Mouse (Mus musculus): ENCODE data around the gene Actn3.

The Actn3 gene

GRCm38 (mm10) chr19:4877785-4878184 is at the start of gene Actn3:
Actn3 (minus strand) TSS chr19:4877909.
- in situ Hi-C loops (cut with MboI; ENCODE audit: low pct_unique_long_range_greater_than_20kb in 1 of 2, low sequenced_read_pairs in 2 of 2, unreplicated experiment in 1 of 2): no loop called here

- in situ Hi-C loops (cut with MboI; ENCODE audit: low pct_unique_long_range_greater_than_20kb in 1 of 2, low sequenced_read_pairs in 2 of 2, unreplicated experiment in 1 of 2): no loop called here
Measured at GRCm38 (mm10) chr19:4925121-4925860, 47.6 kb upstream of the Actn3 start.

- in situ Hi-C loops (cut with MboI; ENCODE audit: low pct_unique_long_range_greater_than_20kb in 1 of 2, low sequenced_read_pairs in 2 of 2, unreplicated experiment in 1 of 2): no loop called here
Measured at GRCm38 (mm10) chr19:4919652-4920051, 41.9 kb upstream of the Actn3 start.

- in situ Hi-C loops (cut with MboI; ENCODE audit: low pct_unique_long_range_greater_than_20kb in 1 of 2, low sequenced_read_pairs in 2 of 2, unreplicated experiment in 1 of 2): no loop called here
Measured at GRCm38 (mm10) chr19:4916827-4917226, 39.1 kb upstream of the Actn3 start.

- in situ Hi-C loops (cut with MboI; ENCODE audit: low pct_unique_long_range_greater_than_20kb in 1 of 2, low sequenced_read_pairs in 2 of 2, unreplicated experiment in 1 of 2): no loop called here
Measured at GRCm38 (mm10) chr19:4915924-4916603, 38.4 kb upstream of the Actn3 start.

GRCm38 (mm10) chr19:4909376-4909775 is 31.7 kb upstream of the Actn3 start:
- in situ Hi-C loops (cut with MboI; ENCODE audit: low pct_unique_long_range_greater_than_20kb in 1 of 2, low sequenced_read_pairs in 2 of 2, unreplicated experiment in 1 of 2): no loop called here

GRCm38 (mm10) chr19:4908107-4908506 is 30.4 kb upstream of the Actn3 start:
- in situ Hi-C loops (cut with MboI; ENCODE audit: low pct_unique_long_range_greater_than_20kb in 1 of 2, low sequenced_read_pairs in 2 of 2, unreplicated experiment in 1 of 2): no loop called here

GRCm38 (mm10) chr19:4905979-4906794 is 28.5 kb upstream of the Actn3 start, which contains the start of gene Bbs1:
Bbs1 (minus strand) TSS chr19:4906628.
- in situ Hi-C loops (cut with MboI; ENCODE audit: low pct_unique_long_range_greater_than_20kb in 1 of 2, low sequenced_read_pairs in 2 of 2, unreplicated experiment in 1 of 2): no loop called here

GRCm38 (mm10) chr19:4899888-4900287 is 22.2 kb upstream of the Actn3 start:
- in situ Hi-C loops (cut with MboI; ENCODE audit: low pct_unique_long_range_greater_than_20kb in 1 of 2, low sequenced_read_pairs in 2 of 2, unreplicated experiment in 1 of 2): no loop called here

GRCm38 (mm10) chr19:4898972-4899371 is 21.3 kb upstream of the Actn3 start:
- in situ Hi-C loops (cut with MboI; ENCODE audit: low pct_unique_long_range_greater_than_20kb in 1 of 2, low sequenced_read_pairs in 2 of 2, unreplicated experiment in 1 of 2): no loop called here

- in situ Hi-C loops (cut with MboI; ENCODE audit: low pct_unique_long_range_greater_than_20kb in 1 of 2, low sequenced_read_pairs in 2 of 2, unreplicated experiment in 1 of 2): no loop called here
Measured at GRCm38 (mm10) chr19:4896780-4897520, 19.2 kb upstream of the Actn3 start.

- in situ Hi-C loops (cut with MboI; ENCODE audit: low pct_unique_long_range_greater_than_20kb in 1 of 2, low sequenced_read_pairs in 2 of 2, unreplicated experiment in 1 of 2): no loop called here
Measured at GRCm38 (mm10) chr19:4891798-4892197, 14.1 kb upstream of the Actn3 start.

GRCm38 (mm10) chr19:4889791-4890190 is 12.1 kb upstream of the Actn3 start:
- in situ Hi-C loops (cut with MboI; ENCODE audit: low pct_unique_long_range_greater_than_20kb in 1 of 2, low sequenced_read_pairs in 2 of 2, unreplicated experiment in 1 of 2): no loop called here

- in situ Hi-C loops (cut with MboI; ENCODE audit: low pct_unique_long_range_greater_than_20kb in 1 of 2, low sequenced_read_pairs in 2 of 2, unreplicated experiment in 1 of 2): no loop called here
Measured at GRCm38 (mm10) chr19:4883961-4884360, 6.3 kb upstream of the Actn3 start.

- in situ Hi-C loops (cut with MboI; ENCODE audit: low pct_unique_long_range_greater_than_20kb in 1 of 2, low sequenced_read_pairs in 2 of 2, unreplicated experiment in 1 of 2): no loop called here
Measured at GRCm38 (mm10) chr19:4879324-4879703, 1.6 kb upstream of the Actn3 start.

- in situ Hi-C loops (cut with MboI; ENCODE audit: low pct_unique_long_range_greater_than_20kb in 1 of 2, low sequenced_read_pairs in 2 of 2, unreplicated experiment in 1 of 2): no loop called here
Measured at GRCm38 (mm10) chr19:4878405-4879323, 955 bp upstream of the Actn3 start, which contains the start of gene Zdhhc24. Zdhhc24 (plus strand) TSS chr19:4878668.

- in situ Hi-C loops (cut with MboI; ENCODE audit: low pct_unique_long_range_greater_than_20kb in 1 of 2, low sequenced_read_pairs in 2 of 2, unreplicated experiment in 1 of 2): no loop called here
Measured at GRCm38 (mm10) chr19:4876755-4877154, 954 bp downstream of the Actn3 start.

- in situ Hi-C loops (cut with MboI; ENCODE audit: low pct_unique_long_range_greater_than_20kb in 1 of 2, low sequenced_read_pairs in 2 of 2, unreplicated experiment in 1 of 2): no loop called here
Measured at GRCm38 (mm10) chr19:4876241-4876640, 1.5 kb downstream of the Actn3 start.
